Mouse (Mus musculus) embryonic facial prominence, embryonic 14.5 days (tissue): ENCODE data around the gene Adamts7. TPM values are rescaled to one million over a fixed set of nuclear protein-coding genes. Genes with fewer than 3 reads are reported as not detected.

Experiments used
- ATAC-seq: fragments of 200-750 bp; cut with Nextera tagmentation; 2 replicates; pipeline ENCODE4 v1.8.0; 2017; ENCODE audit warnings: low read depth, moderate number of reproducible peaks, moderate TSS enrichment
- DNase-seq: peaks from one replicate; pipeline ENCODE4 v3.0.0-alpha.2; 2015; ENCODE audit warnings: low spot score
- H3K27ac ChIP-seq: fragments of 300-500 bp; sonication (generic); replicated peaks from 2 replicates; pipeline ENCODE4 v1.5.1; 2014; ENCODE audit warnings: low read depth, mild to moderate bottlenecking, low read length, moderate library complexity
- H3K27me3 ChIP-seq: fragments of 300-500 bp; sonication (generic); replicated peaks from 2 replicates; pipeline ENCODE4 v1.6.1; 2014; ENCODE audit warnings: low read length; ENCODE audit not compliant: control insufficient read depth, insufficient read depth
- H3K36me3 ChIP-seq: fragments of 300-500 bp; sonication (generic); 2 replicates; pipeline ENCODE4 v1.6.1; 2014; ENCODE audit warnings: low read length, mixed read lengths; ENCODE audit not compliant: control insufficient read depth, insufficient read depth
- H3K4me1 ChIP-seq: fragments of 300-500 bp; sonication (generic); 2 replicates; pipeline ENCODE4 v1.6.1; 2014; ENCODE audit warnings: antibody characterized with exemption, low read length; ENCODE audit not compliant: control insufficient read depth, insufficient read depth
- H3K4me2 ChIP-seq: fragments of 300-500 bp; sonication (generic); 2 replicates; pipeline ENCODE4 v1.6.1; 2014; ENCODE audit warnings: low read depth, mild to moderate bottlenecking, low read length, moderate library complexity, mixed read lengths
- H3K4me3 ChIP-seq: fragments of 300-500 bp; sonication (generic); 2 replicates; pipeline ENCODE4 v1.5.1; 2014; ENCODE audit warnings: low read depth, mild to moderate bottlenecking, low read length
- H3K9ac ChIP-seq: fragments of 300-500 bp; sonication (generic); 2 replicates; pipeline ENCODE4 v1.6.1; 2014; ENCODE audit warnings: low read depth, mild to moderate bottlenecking, low read length, moderate library complexity, mixed read lengths
- H3K9me3 ChIP-seq: fragments of 300-500 bp; sonication (generic); 2 replicates; pipeline ENCODE4 v1.6.1; 2016; ENCODE audit warnings: low read length; ENCODE audit not compliant: control insufficient read depth
- WGBS: fragments of 180-500 bp; shearing (Covaris S2); extraction: QIAGEN DNeasy Blood & Tissue Kit; methylation state at CpG from one replicate; pipeline ENCODE4 v1.1.7; 2014; 5-methylcytosine and 5-hydroxymethylcytosine counted together
- polyA plus RNA-seq: library from polyadenylated mRNA; unstranded; fragments of >200 nt; fragmentation: Nextera tagmentation; extraction: Ambion mirVana; gene quantifications from 2 replicates; pipeline ENCODE4 v1.2.1, GENCODE M21; 2014

The Adamts7 gene
- polyA plus RNA-seq, 1 experiment from 2014 or later, result 13.3 TPM

- no peak overlapping the region for H3K4me2 ChIP-seq
- DNase-seq, result no peak
- no peak overlapping the region for H3K4me3 ChIP-seq
- WGBS, result 81% methylated on average over 7 of the region's 7 CpGs
- no peak overlapping the region for H3K27ac ChIP-seq
- ATAC-seq, result no peak
- peaks cover 10% of the 10 kb centered on the region; the same call in 1 of the 2 replicates for H3K4me1 ChIP-seq
- H3K9ac ChIP-seq, result no peak overlapping the region
- no peaks in the 10 kb centered on the region for H3K27me3 ChIP-seq
- H3K36me3 ChIP-seq, result no peaks in the 10 kb centered on the region
- no peaks in the 10 kb centered on the region for H3K9me3 ChIP-seq
Measured at GRCm38 (mm10) chr9:90257220-90257619, 94.4 kb downstream of the Adamts7 start.

Other genes with a start within 250 kb of the Adamts7 start
- gene Ctsh, start 108.9 kb upstream of the Adamts7 start, polyA plus RNA-seq, result 58.1 and 69.3 TPM in 2 replicates
- 445 and 477 TPM in 2 replicates for gene Morf4l1, start 48.3 kb upstream of the Adamts7 start, polyA plus RNA-seq
- 23.4 and 27.2 TPM in 2 replicates for gene Tbc1d2b, start 107.7 kb downstream of the Adamts7 start, polyA plus RNA-seq